Mouse (Mus musculus) MEL (cell line): ENCODE measurements around the gene Myocd. TPM values are rescaled to one million over a fixed set of nuclear protein-coding genes. Genes with fewer than 3 reads are reported as not detected.

Experiments used
- DNase-seq: peaks from one replicate; pipeline ENCODE4 v3.0.0; 2011; ENCODE audit warnings: low read depth, low spot score
- H3K27ac ChIP-seq: 2 replicates; pipeline ENCODE4 v1.5.1; 2012; ENCODE audit warnings: low read depth, mild to moderate bottlenecking, control low read depth, low read length, moderate library complexity; ENCODE audit not compliant: control insufficient read depth
- H3K27me3 ChIP-seq, 2 experiments: fragments of 150-350 bp in 1 of 2; sonication (generic) in 1 of 2; 2 replicates each; pipeline ENCODE4 v1.6.1; 2012; ENCODE audit warnings: low read length in 2 of 2, mild to moderate bottlenecking in 2 of 2, improper control_type of control experiment in 1 of 2, moderate library complexity in 1 of 2; ENCODE audit not compliant: insufficient read depth in 2 of 2, control insufficient read depth in 1 of 2
- H3K36me3 ChIP-seq, 2 experiments: 2 replicates each; pipeline ENCODE4 v1.6.1; 2012 to 2014; ENCODE audit warnings: low read length in 2 of 2, improper control_type of control experiment in 1 of 2, inconsistent platforms in 1 of 2, mild to moderate bottlenecking in 1 of 2; ENCODE audit not compliant: insufficient read depth in 2 of 2, control insufficient read depth in 1 of 2
- H3K4me1 ChIP-seq, 2 experiments: fragments of 150-350 bp in 1 of 2; sonication (generic) in 1 of 2; 2 replicates each; pipeline ENCODE4 v1.6.1; 2012; ENCODE audit warnings: low read length in 2 of 2, improper control_type of control experiment in 1 of 2, mild to moderate bottlenecking in 1 of 2; ENCODE audit not compliant: insufficient read depth in 2 of 2, control insufficient read depth in 1 of 2
- H3K4me3 ChIP-seq, 2 experiments: fragments of 150-350 bp in 1 of 2; sonication (generic) in 1 of 2; 2 replicates each; pipeline ENCODE4 v1.5.1; 2012; ENCODE audit warnings: low read depth in 2 of 2, low read length in 2 of 2, mild to moderate bottlenecking in 2 of 2, moderate library complexity in 2 of 2, control low read depth in 1 of 2, improper control_type of control experiment in 1 of 2; ENCODE audit not compliant: control insufficient read depth in 1 of 2, insufficient read depth in 1 of 2
- H3K79me2 ChIP-seq: 2 replicates; pipeline ENCODE4 v1.6.1; 2012; ENCODE audit warnings: mild to moderate bottlenecking, low read length, moderate library complexity; ENCODE audit not compliant: control insufficient read depth, poor library complexity, insufficient read depth
- H3K9ac ChIP-seq: 2 replicates; pipeline ENCODE4 v1.6.1; 2012; ENCODE audit warnings: low read depth, mild to moderate bottlenecking, control low read depth, low read length, moderate library complexity; ENCODE audit not compliant: control insufficient read depth, poor library complexity, severe bottlenecking
- H3K9me3 ChIP-seq: fragments of 150-350 bp; sonication (generic); replicated peaks from 2 replicates; pipeline ENCODE4 v1.6.1; 2012; ENCODE audit warnings: mild to moderate bottlenecking, low read length, improper control_type of control experiment, moderate library complexity; ENCODE audit not compliant: insufficient read depth
- BHLHE40 ChIP-seq: IDR thresholded peaks from 2 replicates; pipeline ENCODE4 v1.6.1; 2012; ENCODE audit warnings: low read depth, mild to moderate bottlenecking, inconsistent platforms, low read length, improper control_type of control experiment, borderline replicate concordance
- E2F4 ChIP-seq: IDR thresholded peaks from 2 replicates; pipeline ENCODE4 v1.6.1; 2011; ENCODE audit warnings: low read depth, low read length, improper control_type of control experiment, borderline replicate concordance
- GABPA ChIP-seq: IDR thresholded peaks from 2 replicates; pipeline ENCODE4 v1.6.1; 2012; ENCODE audit warnings: low read depth, mild to moderate bottlenecking, inconsistent platforms, low read length, improper control_type of control experiment, moderate library complexity
- GATA1 ChIP-seq: IDR thresholded peaks from 2 replicates; pipeline ENCODE4 v1.6.1; 2011; ENCODE audit warnings: low read depth, low read length, improper control_type of control experiment
- KAT2A ChIP-seq: conservative IDR thresholded peaks from 2 replicates; pipeline ENCODE4 v1.6.1; 2012; ENCODE audit warnings: low read depth, low read length, improper control_type of control experiment, inconsistent platforms
- MAX ChIP-seq: IDR thresholded peaks from 2 replicates; pipeline ENCODE4 v1.6.1; 2011; ENCODE audit warnings: low read length, improper control_type of control experiment
- POLR2A ChIP-seq, 2 experiments: IDR thresholded peaks; 2 replicates each; pipeline ENCODE4 v1.6.1; 2011 to 2012; ENCODE audit warnings: low read length in 2 of 2, mild to moderate bottlenecking in 2 of 2, control low read depth in 1 of 2, improper control_type of control experiment in 1 of 2, low read depth in 1 of 2, moderate library complexity in 1 of 2; ENCODE audit not compliant: control insufficient read depth in 1 of 2, insufficient read depth in 1 of 2, poor library complexity in 1 of 2
- POLR2AphosphoS2 ChIP-seq: IDR thresholded peaks from 2 replicates; pipeline ENCODE4 v1.6.1; 2011; ENCODE audit warnings: low read length, improper control_type of control experiment
- POLR2AphosphoS5 ChIP-seq: IDR thresholded peaks from 2 replicates; pipeline ENCODE4 v1.6.1; 2012; ENCODE audit warnings: low read depth, borderline replicate concordance, mild to moderate bottlenecking, inconsistent platforms, low read length, moderate library complexity, mixed read lengths
- RAD21 ChIP-seq: IDR thresholded peaks from 2 replicates; pipeline ENCODE4 v1.6.1; 2011; ENCODE audit warnings: mild to moderate bottlenecking, low read depth, low read length, improper control_type of control experiment
- SMC3 ChIP-seq: IDR thresholded peaks from 2 replicates; pipeline ENCODE4 v1.6.1; 2011; ENCODE audit warnings: low read depth, low read length, improper control_type of control experiment
- TAL1 ChIP-seq: IDR thresholded peaks from 2 replicates; pipeline ENCODE4 v1.6.1; 2012; ENCODE audit warnings: mild to moderate bottlenecking, inconsistent platforms, low read length, moderate library complexity, mixed read lengths
- TBP ChIP-seq: IDR thresholded peaks from 2 replicates; pipeline ENCODE4 v1.8.0; 2011; ENCODE audit warnings: low read depth, low read length, improper control_type of control experiment
- TCF12 ChIP-seq: IDR thresholded peaks from 2 replicates; pipeline ENCODE4 v1.6.1; 2014; ENCODE audit warnings: low read depth, mild to moderate bottlenecking, inconsistent platforms, low read length, improper control_type of control experiment, moderate library complexity
- USF2 ChIP-seq, 2 experiments: IDR thresholded peaks; 2 replicates each; pipeline ENCODE4 v1.6.1; 2011 to 2012; ENCODE audit warnings: improper control_type of control experiment in 2 of 2, low read length in 2 of 2, borderline replicate concordance in 1 of 2, inconsistent platforms in 1 of 2, low read depth in 1 of 2, mild to moderate bottlenecking in 1 of 2; ENCODE audit not compliant: insufficient read depth in 1 of 2
- ZC3H11A ChIP-seq: IDR thresholded peaks from 2 replicates; pipeline ENCODE4 v1.6.1; 2012; ENCODE audit warnings: low read depth, mild to moderate bottlenecking, inconsistent platforms, low read length, improper control_type of control experiment
- ZNF384 ChIP-seq: IDR thresholded peaks from 2 replicates; pipeline ENCODE4 v1.6.1; 2012; ENCODE audit warnings: low read depth, mild to moderate bottlenecking, inconsistent platforms, low read length, improper control_type of control experiment
- polyA plus RNA-seq, 2 experiments: library from polyadenylated mRNA; stranded (reverse) in 1 of 2; unstranded in 1 of 2; fragments of >175 nt in 1 of 2; fragments of >200 nt in 1 of 2; gene quantifications; 2 replicates each; pipeline versions ENCODE4 v1.2.1 to v1.2.4; 2012; ENCODE audit warnings: low replicate concordance in 2 of 2, low read depth in 1 of 2; ENCODE audit not compliant: insufficient read length in 2 of 2, insufficient read depth in 1 of 2, missing spikeins in 1 of 2
- total RNA-seq: library from RNA; depleted of rRNA; stranded (reverse); fragments of 300-350 nt; gene quantifications from 2 replicates; pipeline ENCODE4 v1.2.3, GENCODE M21; 2012

The Myocd gene
- total and polyA plus RNA-seq, 3 experiments: not detected

GRCm38 (mm10) chr11:65226766-65227165, 43.0 kb downstream of the Myocd start:
- no peak overlapping the region for H3K9ac ChIP-seq
- no peaks in the 10 kb centered on the region for H3K4me1 ChIP-seq
- H3K4me3 ChIP-seq: no peak overlapping the region
- TF ChIP-seq E2F4: no peak
- no peak for TF ChIP-seq GATA1
- no peak for TF ChIP-seq TAL1
- TF ChIP-seq USF2 (IDR thresholded peaks at IDR 0.05; ENCODE audit: borderline replicate concordance in 1 of 2, insufficient read depth in 1 of 2, low read depth in 1 of 2, low read length in 2 of 2): no peak
- no peak for TF ChIP-seq POLR2AphosphoS2
- no peak for TF ChIP-seq GABPA
- no peaks in the 10 kb centered on the region for H3K36me3 ChIP-seq
- no peak overlapping the region for H3K27ac ChIP-seq
- no peaks in the 10 kb centered on the region for H3K79me2 ChIP-seq
- no peaks in the 10 kb centered on the region for H3K9me3 ChIP-seq
- DNase-seq: no peak
- no peaks in the 10 kb centered on the region; a peak in 1 of 4 replicates for H3K27me3 ChIP-seq

GRCm38 (mm10) chr11:65214954-65215629, 54.7 kb downstream of the Myocd start:
- TF ChIP-seq TAL1: no peak
- TF ChIP-seq SMC3: no peak
- no peak for TF ChIP-seq POLR2A (IDR thresholded peaks at IDR 0.05; ENCODE audit: control insufficient read depth in 1 of 2, insufficient read depth in 1 of 2, low read depth in 1 of 2, low read length in 2 of 2, poor library complexity in 1 of 2)
- TF ChIP-seq ZC3H11A: no peak
- TF ChIP-seq E2F4: no peak
- no peak for TF ChIP-seq KAT2A
- TF ChIP-seq TBP: no peak
- TF ChIP-seq BHLHE40: no peak
- TF ChIP-seq RAD21: no peak
- no peak for TF ChIP-seq ZNF384
- no peak for TF ChIP-seq MAX
- TF ChIP-seq TCF12: no peak
- no peak for TF ChIP-seq POLR2AphosphoS5
- H3K4me1 ChIP-seq: no peaks in the 10 kb centered on the region
- no peak for DNase-seq
- H3K79me2 ChIP-seq: no peaks in the 10 kb centered on the region
- no peaks in the 10 kb centered on the region for H3K36me3 ChIP-seq
- no peak overlapping the region for H3K9ac ChIP-seq
- H3K9me3 ChIP-seq: no peaks in the 10 kb centered on the region
- no peak overlapping the region for H3K4me3 ChIP-seq
- no peaks in the 10 kb centered on the region; a peak in 1 of 4 replicates for H3K27me3 ChIP-seq
- no peak overlapping the region for H3K27ac ChIP-seq
